Mouse (Mus musculus): ENCODE data around the gene Fgf6. TPM values are rescaled to one million over a fixed set of nuclear protein-coding genes. Genes with fewer than 3 reads are reported as not detected.

Fgf6 gene
- polyA plus RNA-seq, 1 experiment from 2014 or later = not detected

GRCm38 (mm10) chr6:127059975-127060374 is 44.6 kb downstream of the Fgf6 start:
- Histone ChIP-seq H3K4me1 (ENCODE audit: control insufficient read depth, insufficient read depth, low read length) (peaks cover 6% of the 10 kb centered on the region; the same call in 1 of the 2 replicates), H3K9me3 (replicated peaks; ENCODE audit: control insufficient read depth, low read length, poor library complexity, severe bottlenecking) (no peaks in the 10 kb centered on the region), H3K27me3 (ENCODE audit: control insufficient read depth, insufficient read depth, low read depth, low read length) (no peaks in the 10 kb centered on the region), H3K36me3 (ENCODE audit: control insufficient read depth, insufficient read depth, low read length) (no peaks in the 10 kb centered on the region), H3K4me3 (ENCODE audit: low read depth, low read length) (no peak overlapping the region), H3K27ac (ENCODE audit: low read length) (no peak overlapping the region), H3K9ac (ENCODE audit: low read depth, low read length) (no peak overlapping the region), H3K4me2 (ENCODE audit: low read length) (no peak overlapping the region)
- no peak for ATAC-seq
- WGBS = 74% methylated on average over 4 of the region's 4 CpGs

- no peak overlapping the region for H3K9ac ChIP-seq (ENCODE audit: low read depth, low read length)
- H3K9me3 ChIP-seq (replicated peaks; ENCODE audit: control insufficient read depth, low read length, poor library complexity, severe bottlenecking) = no peaks in the 10 kb centered on the region
- H3K27me3 ChIP-seq (ENCODE audit: control insufficient read depth, insufficient read depth, low read depth, low read length) = no peaks in the 10 kb centered on the region
- no peak overlapping the region for H3K4me2 ChIP-seq (ENCODE audit: low read length)
- H3K4me1 ChIP-seq (ENCODE audit: control insufficient read depth, insufficient read depth, low read length) = peaks cover 6% of the 10 kb centered on the region; the same call in 1 of the 2 replicates
- no peak overlapping the region for H3K27ac ChIP-seq (ENCODE audit: low read length)
- H3K36me3 ChIP-seq (ENCODE audit: control insufficient read depth, insufficient read depth, low read length) = no peaks in the 10 kb centered on the region
- WGBS = 88% methylated on average over 3 of the region's 3 CpGs
- H3K4me3 ChIP-seq (ENCODE audit: low read depth, low read length) = no peak overlapping the region
- ATAC-seq = no peak
These were observed 48.5 kb downstream of the Fgf6 start for GRCm38 (mm10) chr6:127063915-127064314.

GRCm38 (mm10) chr6:127064815-127065214 is 49.4 kb downstream of the Fgf6 start:
- H3K9ac ChIP-seq (ENCODE audit: low read depth, low read length) = 0 out of 2 replicates have a peak overlapping the region, but pooled peaks have one; percentile 38
- no peaks in the 10 kb centered on the region for H3K9me3 ChIP-seq (replicated peaks; ENCODE audit: control insufficient read depth, low read length, poor library complexity, severe bottlenecking)
- peak overlapping the region; percentile 39 for H3K4me2 ChIP-seq (ENCODE audit: low read length)
- 0 out of 2 replicates have a peak, but pooled peaks have one; percentile 21 for ATAC-seq
- H3K36me3 ChIP-seq (ENCODE audit: control insufficient read depth, insufficient read depth, low read length) = no peaks in the 10 kb centered on the region
- no peak overlapping the region for H3K27ac ChIP-seq (ENCODE audit: low read length)
- no peaks in the 10 kb centered on the region for H3K27me3 ChIP-seq (ENCODE audit: control insufficient read depth, insufficient read depth, low read depth, low read length)
- peak overlapping the region; percentile 5; the same call in 1 of the 2 replicates for H3K4me3 ChIP-seq (ENCODE audit: low read depth, low read length)
- WGBS = 5% methylated on average over 14 of the region's 14 CpGs
- H3K4me1 ChIP-seq (ENCODE audit: control insufficient read depth, insufficient read depth, low read length) = peaks cover 6% of the 10 kb centered on the region; the same call in 1 of the 2 replicates

GRCm38 (mm10) chr6:127072817-127073216 is 57.4 kb downstream of the Fgf6 start, which contains the start of gene Fgf23:
Gene Fgf23 (plus strand): TSS chr6:127072902.
- no peaks in the 10 kb centered on the region for H3K9me3 ChIP-seq (replicated peaks; ENCODE audit: control insufficient read depth, low read length, poor library complexity, severe bottlenecking)
- no peak within 1 kb of the TSS for H3K27ac ChIP-seq (ENCODE audit: low read length)
- H3K27me3 ChIP-seq (ENCODE audit: control insufficient read depth, insufficient read depth, low read depth, low read length) = no peaks in the 10 kb centered on the region
- WGBS = 16% methylated on average over 5 of the region's 5 CpGs
- H3K4me2 ChIP-seq (ENCODE audit: low read length) = no peak within 1 kb of the TSS
- no peaks in the 10 kb centered on the region for H3K4me1 ChIP-seq (ENCODE audit: control insufficient read depth, insufficient read depth, low read length)
- no peaks in the 10 kb centered on the region for H3K36me3 ChIP-seq (ENCODE audit: control insufficient read depth, insufficient read depth, low read length)
- no peak within 1 kb of the TSS for H3K9ac ChIP-seq (ENCODE audit: low read depth, low read length)
- ATAC-seq = no peak
- H3K4me3 ChIP-seq (ENCODE audit: low read depth, low read length) = no peak within 1 kb of the TSS

Other genes with a start within 250 kb of the Fgf6 start
- gene Ndufa9, start 166.4 kb upstream of the Fgf6 start, polyA plus RNA-seq (2015; fragmentation: Nextera tagmentation; extraction: Ambion mirVana) = 176 and 185 TPM in 2 replicates
- gene Akap3, start 162.5 kb upstream of the Fgf6 start, polyA plus RNA-seq (2015; fragmentation: Nextera tagmentation; extraction: Ambion mirVana) = 0.09 and 0.14 TPM in 2 replicates
- gene Dyrk4, start 93.7 kb upstream of the Fgf6 start, polyA plus RNA-seq (2015; fragmentation: Nextera tagmentation; extraction: Ambion mirVana) = not detected in 2 replicates
- gene Rad51ap1, start 76.0 kb upstream of the Fgf6 start, polyA plus RNA-seq (2015; fragmentation: Nextera tagmentation; extraction: Ambion mirVana) = 13.3 and 14.5 TPM in 2 replicates
- 31.8 and 36.2 TPM in 2 replicates for gene D6Wsu163e, start 75.6 kb upstream of the Fgf6 start, polyA plus RNA-seq (2015; fragmentation: Nextera tagmentation; extraction: Ambion mirVana)
- 0.26 and 0.39 TPM in 2 replicates for gene Fgf23, start 57.3 kb downstream of the Fgf6 start, polyA plus RNA-seq (2015; fragmentation: Nextera tagmentation; extraction: Ambion mirVana)
- gene Tigar, start 94.0 kb downstream of the Fgf6 start, polyA plus RNA-seq (2015; fragmentation: Nextera tagmentation; extraction: Ambion mirVana) = 5.9 and 7.4 TPM in 2 replicates
- gene Ccnd2, start 136.6 kb downstream of the Fgf6 start, polyA plus RNA-seq (2015; fragmentation: Nextera tagmentation; extraction: Ambion mirVana) = 245 and 326 TPM in 2 replicates